Mouse (Mus musculus): ENCODE data around the gene Nek11.

The Nek11 gene

GRCm38 (mm10) chr9:105395218-105395627 lies at the start of gene Nek11, which contains the start of gene Aste1:
Gene Nek11, minus strand, starts transcription at chr9:105395524.
Gene Aste1, plus strand, starts transcription at chr9:105395392.
- DNase-seq (ENCODE audit: low read depth, low spot score), result peak; percentile 97

- no peak for DNase-seq (ENCODE audit: low read depth, low spot score)
Measured at GRCm38 (mm10) chr9:105408549-105408948, 13.2 kb upstream of the Nek11 start.

DNA sequence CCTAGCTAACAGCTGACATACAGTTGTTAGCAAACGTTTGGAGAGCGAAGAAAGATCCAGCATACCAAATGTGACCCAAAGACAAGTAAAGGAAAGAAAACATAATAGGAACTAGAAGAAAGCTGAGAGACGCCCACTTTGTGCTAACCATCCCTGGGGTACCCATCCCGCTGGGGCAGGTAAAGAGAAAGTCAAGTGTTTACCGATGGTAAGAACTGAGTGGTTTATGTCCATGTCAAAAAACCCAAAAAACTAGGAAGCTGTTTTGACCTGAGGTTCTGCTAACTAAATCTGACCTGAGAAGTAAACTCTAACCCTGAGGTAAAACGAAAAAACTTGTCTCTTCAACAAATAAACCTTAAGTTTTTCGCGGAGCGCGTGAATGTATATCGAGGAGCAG lies 604 bp downstream of the Nek11 start:
- DNase-seq (ENCODE audit: low read depth, low spot score), result no peak

- no peak for DNase-seq (ENCODE audit: low read depth, low spot score)
Measured at GRCm38 (mm10) chr9:105390616-105391015, 4.7 kb downstream of the Nek11 start.

GRCm38 (mm10) chr9:105389289-105389688 lies 6.0 kb downstream of the Nek11 start:
- DNase-seq (ENCODE audit: low read depth, low spot score), result peak; percentile 75

- DNase-seq (ENCODE audit: low read depth, low spot score), result no peak
Measured at GRCm38 (mm10) chr9:105387403-105387802, 7.9 kb downstream of the Nek11 start.

DNA sequence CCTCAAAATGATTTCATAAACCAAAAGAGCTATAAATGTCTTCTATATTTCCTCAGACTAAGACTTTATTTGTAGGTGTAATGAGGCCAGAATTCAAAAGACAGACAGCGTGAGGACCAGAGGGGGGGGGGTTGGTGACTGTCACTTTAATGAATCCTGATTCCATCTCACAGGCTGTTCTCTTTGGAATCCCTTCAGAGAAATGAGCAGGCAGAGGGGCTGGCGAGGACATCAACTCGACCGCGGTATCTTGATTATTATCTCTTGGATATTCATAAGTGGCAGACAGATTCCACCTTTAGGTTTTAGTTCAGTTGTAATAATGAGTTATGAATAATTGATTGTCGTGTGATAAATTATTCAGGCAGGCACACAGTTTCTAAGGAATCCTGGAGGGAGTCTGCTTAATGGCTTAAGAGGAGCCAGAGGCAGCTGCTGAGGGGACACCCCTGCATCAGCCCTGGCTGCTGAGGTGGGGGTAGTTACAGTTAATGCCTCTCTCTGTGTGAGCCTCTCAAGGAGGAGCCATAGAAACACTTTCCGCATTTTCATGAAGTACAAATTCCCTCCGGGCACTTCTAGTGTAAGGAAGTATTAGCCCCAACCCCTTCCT lies 15.7 kb downstream of the Nek11 start:
- DNase-seq (ENCODE audit: low read depth, low spot score), result no peak

- DNase-seq (ENCODE audit: low read depth, low spot score), result no peak
Measured at GRCm38 (mm10) chr9:105377622-105378021, 17.7 kb downstream of the Nek11 start.

DNA sequence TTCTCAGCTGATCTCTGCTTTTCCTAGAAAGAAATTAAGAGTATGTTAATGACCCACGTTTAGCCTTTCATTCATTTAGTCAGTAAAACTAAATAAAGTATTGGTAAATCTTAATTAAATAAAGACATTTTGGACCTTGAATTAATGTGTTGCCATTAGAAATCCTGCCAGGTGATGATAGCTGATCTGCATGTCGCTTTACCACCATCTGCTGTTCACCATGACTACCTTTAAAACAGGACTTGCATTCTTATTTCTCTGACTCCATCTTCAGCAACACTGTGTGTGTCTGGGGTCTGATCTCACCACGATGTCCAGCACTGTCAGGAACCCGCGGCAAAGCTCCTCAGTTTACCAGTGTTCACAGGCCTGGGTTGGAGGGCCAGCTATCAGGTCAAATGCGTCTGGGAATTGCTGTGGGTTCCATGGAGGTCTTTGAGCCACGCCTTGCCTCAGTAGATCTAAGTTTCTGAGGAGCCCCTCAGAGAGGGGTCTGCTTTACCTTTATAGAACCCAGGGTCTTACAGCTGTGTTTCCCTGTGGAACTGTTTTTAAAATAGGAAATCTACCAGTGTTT lies 18.3 kb downstream of the Nek11 start:
- no peak for DNase-seq (ENCODE audit: low read depth, low spot score)

DNA sequence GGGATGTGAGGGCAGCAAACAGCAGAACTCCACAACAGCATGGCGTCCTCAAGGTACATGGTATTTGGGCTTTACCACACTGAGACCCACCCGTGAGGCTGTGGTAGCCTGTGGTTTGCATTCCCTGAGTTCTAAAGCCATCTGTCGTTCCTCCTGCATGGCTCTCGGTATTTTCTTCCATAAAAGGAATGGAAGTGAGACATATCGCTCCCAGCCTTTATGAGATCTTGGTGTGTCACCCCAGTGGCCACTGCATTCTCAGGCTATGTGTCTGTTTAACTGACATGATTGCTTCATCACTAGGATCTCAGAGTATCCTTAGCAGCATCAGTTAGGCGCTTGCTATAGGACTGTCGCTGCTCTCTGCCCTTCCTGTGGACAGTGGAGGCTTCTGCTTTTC lies 18.9 kb downstream of the Nek11 start:
- no peak for DNase-seq (ENCODE audit: low read depth, low spot score)

GRCm38 (mm10) chr9:105374361-105374760 lies 21.0 kb downstream of the Nek11 start:
- DNase-seq (ENCODE audit: low read depth, low spot score), result no peak

- DNase-seq (ENCODE audit: low read depth, low spot score), result peak; percentile 49
Measured at GRCm38 (mm10) chr9:105368605-105369004, 26.7 kb downstream of the Nek11 start.

DNA sequence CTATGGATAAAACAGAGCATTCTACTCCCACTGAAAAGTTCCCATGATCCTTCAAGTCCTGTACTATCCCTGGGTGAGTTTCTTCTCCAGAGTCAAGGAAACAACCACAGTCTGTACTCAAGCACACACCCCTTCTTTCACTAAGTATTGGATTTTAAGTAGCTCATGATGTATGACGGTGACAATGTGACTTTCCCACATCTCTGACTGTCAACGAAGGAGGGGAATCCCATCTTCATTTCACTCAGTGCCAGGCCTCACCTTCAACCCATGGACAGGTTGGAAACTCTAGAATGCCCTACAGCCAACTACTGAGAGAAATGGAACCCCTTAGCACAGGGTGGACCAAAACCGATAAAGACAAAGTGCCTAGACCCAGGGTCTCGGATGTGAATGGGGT lies 29.1 kb downstream of the Nek11 start:
- DNase-seq (ENCODE audit: low read depth, low spot score), result peak; percentile 5

- DNase-seq (ENCODE audit: low read depth, low spot score), result no peak
Measured at GRCm38 (mm10) chr9:105363520-105364231, 31.6 kb downstream of the Nek11 start.

- DNase-seq (ENCODE audit: low read depth, low spot score), result no peak
Measured at GRCm38 (mm10) chr9:105362181-105362580, 33.1 kb downstream of the Nek11 start.

DNA sequence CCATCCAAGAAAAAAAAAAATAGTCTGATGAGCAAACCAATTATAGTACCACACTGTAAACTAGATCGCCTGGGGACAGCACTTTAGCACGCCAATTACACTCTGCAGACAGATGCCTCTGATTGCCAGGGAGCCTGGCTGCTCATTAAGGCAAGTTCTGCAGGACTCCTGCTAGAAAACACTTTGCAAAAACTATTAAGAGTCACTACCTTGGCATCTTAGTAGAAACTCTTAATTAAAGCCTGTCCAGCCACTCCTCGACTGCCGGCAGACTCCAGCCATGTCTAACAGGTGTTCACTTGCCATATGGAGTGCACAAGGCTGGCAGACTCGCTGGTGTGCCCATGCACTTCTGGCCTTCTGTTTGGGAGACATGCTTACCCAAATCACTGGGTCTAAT lies 46.3 kb downstream of the Nek11 start:
- no peak for DNase-seq (ENCODE audit: low read depth, low spot score)

DNA sequence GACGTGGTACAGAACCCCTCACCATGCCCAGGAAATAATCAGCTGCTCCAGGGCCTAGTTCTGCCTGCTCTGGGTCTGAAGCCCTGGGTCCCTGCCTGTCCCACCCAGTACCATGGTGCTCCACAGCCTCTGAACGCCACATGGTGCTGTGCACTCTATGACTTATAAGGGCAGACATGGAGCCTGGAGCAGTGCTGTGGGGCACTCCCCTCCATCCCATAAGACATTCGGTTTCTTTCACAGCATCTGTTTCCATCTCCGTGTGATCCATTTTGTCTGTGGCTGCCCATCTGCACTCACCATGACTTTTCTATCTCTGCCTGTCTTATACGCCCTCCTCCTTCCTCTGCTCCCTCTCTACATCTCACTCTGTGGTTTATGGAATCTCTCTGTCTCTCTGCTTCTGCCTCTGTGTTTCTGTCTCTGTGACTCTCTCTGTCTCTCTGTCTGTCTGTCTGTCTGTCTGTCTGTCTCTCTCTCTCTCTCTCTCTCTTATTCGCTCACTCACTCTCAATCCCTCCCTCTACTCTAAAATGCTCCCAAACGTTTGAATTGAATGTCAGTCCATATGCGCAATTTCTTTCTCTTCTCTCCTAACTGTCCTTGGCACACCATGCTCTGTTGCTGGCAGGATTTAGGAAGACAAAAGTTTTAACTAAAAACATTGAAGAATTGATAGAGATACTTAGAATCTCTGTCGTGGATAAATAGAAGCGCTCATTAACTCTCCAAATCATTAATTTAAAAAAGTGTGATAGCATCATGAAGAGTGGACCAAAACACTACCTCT lies 46.9 kb downstream of the Nek11 start:
- no peak for DNase-seq (ENCODE audit: low read depth, low spot score)

GRCm38 (mm10) chr9:105342994-105343656 lies 52.2 kb downstream of the Nek11 start:
- DNase-seq (ENCODE audit: low read depth, low spot score), result no peak

- no peak for DNase-seq (ENCODE audit: low read depth, low spot score)
Measured at GRCm38 (mm10) chr9:105342565-105342964, 52.8 kb downstream of the Nek11 start.

- DNase-seq (ENCODE audit: low read depth, low spot score), result no peak
Measured at GRCm38 (mm10) chr9:105332436-105333016, 62.8 kb downstream of the Nek11 start.

GRCm38 (mm10) chr9:105321856-105322255 lies 73.5 kb downstream of the Nek11 start:
- no peak for DNase-seq (ENCODE audit: low read depth, low spot score)
